Mouse (Mus musculus) cerebellum, adult (tissue): ENCODE data around the gene Ppp1r15a.
"Not testable (repeated sequence)": the region's sequence is repeated elsewhere in the genome, so short reads cannot be mapped to it uniquely, and the experiment has no call there.

Experiments used
- ATAC-seq: cut with Nextera tagmentation; 2 replicates; pipeline ENCODE4 v1.9.2; 2017; ENCODE audit warnings: mild to moderate bottlenecking, moderate library complexity, mixed read lengths; ENCODE audit not compliant: insufficient number of reproducible peaks, low FRiP score, low TSS enrichment

Ppp1r15a gene

DNA sequence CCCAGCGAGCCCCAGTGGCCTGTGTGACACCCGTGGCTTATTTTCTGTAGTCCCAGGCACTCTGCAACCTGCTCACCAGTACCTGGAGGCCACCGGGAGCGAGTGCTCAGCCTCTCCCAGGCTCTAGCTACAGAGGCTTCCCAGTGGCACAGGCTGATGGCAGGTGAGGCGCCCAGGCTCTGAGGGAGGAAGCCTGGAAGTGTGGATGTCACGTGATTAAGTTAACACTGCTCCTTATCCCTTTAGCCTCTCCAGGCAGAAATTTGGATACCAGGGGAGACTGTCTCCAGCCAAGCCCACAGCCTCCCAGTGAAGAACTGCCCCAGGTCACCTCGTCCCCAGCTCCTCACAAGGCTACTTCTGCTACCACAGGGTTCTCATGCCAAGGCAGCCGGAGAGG lies 27.5 kb upstream of the Ppp1r15a start:
- ATAC-seq = no peak

GRCm38 (mm10) chr7:45551512-45551883 lies 25.4 kb upstream of the Ppp1r15a start:
- no peak for ATAC-seq

DNA sequence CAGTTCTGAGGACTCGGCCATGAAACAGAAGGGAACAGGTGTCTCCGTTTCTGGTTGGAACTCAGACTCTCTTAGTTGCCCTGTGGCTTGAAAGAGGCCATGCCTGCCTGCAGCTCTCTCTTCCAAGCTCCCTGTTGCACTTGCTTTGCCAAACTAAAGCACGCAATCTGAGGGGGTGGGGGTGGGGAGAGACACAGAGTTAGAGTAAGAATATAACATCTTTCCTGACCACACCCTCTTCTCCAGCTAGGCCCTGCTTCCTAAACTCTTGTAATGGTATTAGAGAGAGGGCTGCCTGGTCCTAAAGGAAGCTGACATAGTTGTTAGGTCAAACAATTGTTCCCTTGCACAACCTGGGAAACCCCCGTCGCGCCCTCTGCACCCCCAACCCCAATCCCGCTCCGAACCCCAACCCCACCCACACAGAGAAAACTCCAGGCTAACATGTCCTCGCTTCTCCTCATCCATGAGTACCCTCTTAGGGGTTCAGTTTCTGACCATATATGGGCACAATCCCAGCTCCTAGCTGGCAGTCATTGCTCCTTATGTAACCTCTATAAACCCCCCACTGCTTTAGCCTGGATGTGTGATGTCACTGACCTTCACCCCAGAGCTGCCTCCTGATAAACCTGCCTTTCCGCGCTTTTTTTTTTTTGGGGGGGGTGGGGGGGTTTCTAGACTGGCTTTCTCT lies 24.9 kb upstream of the Ppp1r15a start:
- ATAC-seq = no peak

GRCm38 (mm10) chr7:45549641-45550436 lies 23.8 kb upstream of the Ppp1r15a start:
- ATAC-seq = no peak

GRCm38 (mm10) chr7:45544525-45544924 lies 18.5 kb upstream of the Ppp1r15a start:
- no peak for ATAC-seq

- ATAC-seq = no peak
Measured at GRCm38 (mm10) chr7:45540213-45540612, 14.1 kb upstream of the Ppp1r15a start.

DNA sequence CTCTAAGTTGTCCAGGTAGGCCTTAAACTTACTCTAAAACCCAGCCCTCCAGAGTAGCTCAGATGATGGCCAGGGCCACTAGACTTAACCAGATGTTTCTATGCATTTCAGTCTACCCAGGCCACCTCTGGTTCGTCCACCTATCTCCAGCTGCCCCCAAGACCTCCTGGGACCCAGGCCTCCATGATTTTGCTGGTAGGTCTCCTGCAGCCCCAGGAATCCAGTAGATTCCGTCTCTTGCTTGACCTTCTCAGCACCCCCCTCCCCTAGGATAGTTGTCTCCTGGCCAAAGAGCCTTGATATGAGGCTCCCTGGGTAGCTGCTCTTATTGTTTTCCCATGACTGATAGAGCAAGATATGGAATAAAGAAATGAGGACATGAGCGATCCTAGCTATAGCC lies 13.0 kb upstream of the Ppp1r15a start:
- no peak for ATAC-seq

- peak; percentile 86; the same call in 1 of the 2 replicates for ATAC-seq
Measured at GRCm38 (mm10) chr7:45538163-45539041, 12.3 kb upstream of the Ppp1r15a start.

DNA sequence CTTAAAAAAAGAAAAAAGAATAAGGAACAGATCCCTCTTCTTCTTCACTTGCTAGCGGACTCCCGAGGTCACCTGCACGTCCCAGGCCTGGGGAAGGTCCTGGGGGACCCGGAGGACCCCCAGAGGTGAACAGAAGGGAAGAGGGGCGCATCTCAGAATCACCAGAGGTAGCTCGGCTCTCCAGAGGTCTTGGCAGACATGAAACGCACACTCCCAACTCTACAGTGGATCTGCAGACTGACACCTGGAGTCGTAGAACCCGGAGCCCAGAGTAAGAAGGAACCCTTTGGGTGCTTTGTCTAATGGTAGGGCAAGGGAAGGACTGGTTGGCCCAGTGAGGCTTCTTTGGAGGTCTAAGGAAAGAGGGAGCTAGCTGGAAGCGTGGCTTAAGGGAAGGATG lies 11.5 kb upstream of the Ppp1r15a start:
- ATAC-seq = no peak

DNA sequence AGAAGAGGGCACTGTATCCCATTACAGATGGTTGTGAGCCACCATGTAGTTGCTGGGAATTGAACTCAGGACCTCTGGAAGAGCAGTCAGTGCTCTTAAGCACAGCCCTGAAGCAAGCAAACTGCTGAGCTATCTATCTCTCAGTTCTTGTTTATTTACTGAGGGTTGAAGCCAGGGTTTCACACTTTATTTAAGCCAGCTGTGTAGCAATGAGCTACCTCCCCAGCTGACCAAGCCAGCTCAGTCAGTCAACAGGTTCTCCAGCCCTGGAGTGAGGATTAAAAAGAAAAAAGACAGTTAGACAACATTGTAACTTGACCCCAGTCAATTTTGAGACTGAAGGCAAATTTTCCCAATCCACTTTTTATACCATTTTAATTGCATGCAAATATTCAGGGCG lies 9.6 kb upstream of the Ppp1r15a start:
- no peak for ATAC-seq

GRCm38 (mm10) chr7:45530643-45531042 lies 4.6 kb upstream of the Ppp1r15a start:
- ATAC-seq = no peak

DNA sequence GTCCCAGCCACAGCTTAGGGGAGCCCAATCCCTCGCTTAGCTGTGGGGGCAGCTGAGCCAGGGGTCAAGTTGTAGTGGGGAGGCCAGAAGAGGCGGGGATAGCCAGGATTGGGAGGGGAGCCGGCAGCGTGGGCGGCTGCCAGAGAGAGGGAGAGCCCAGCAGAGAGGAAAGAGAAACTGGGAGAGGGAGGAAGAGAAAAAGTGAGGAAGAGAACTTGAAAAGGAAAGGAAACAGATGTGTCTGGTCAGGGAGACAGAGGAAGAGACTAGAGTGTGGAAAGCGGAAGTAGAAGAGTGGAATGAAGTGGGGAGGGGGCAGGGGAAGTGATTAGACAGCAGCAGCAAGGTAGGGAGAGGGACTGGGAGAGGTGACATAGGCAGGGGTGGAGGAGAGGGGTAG lies 3.4 kb upstream of the Ppp1r15a start:
- no peak for ATAC-seq

GRCm38 (mm10) chr7:45527169-45527568 lies 1.1 kb upstream of the Ppp1r15a start:
- not testable (repeated sequence) for ATAC-seq

GRCm38 (mm10) chr7:45526474-45527120 lies 529 bp upstream of the Ppp1r15a start:
- no peak for ATAC-seq

- ATAC-seq = no peak
Measured at GRCm38 (mm10) chr7:45524841-45525621, 1.0 kb downstream of the Ppp1r15a start.

GRCm38 (mm10) chr7:45523678-45524170 lies 2.3 kb downstream of the Ppp1r15a start:
- ATAC-seq = no peak

DNA sequence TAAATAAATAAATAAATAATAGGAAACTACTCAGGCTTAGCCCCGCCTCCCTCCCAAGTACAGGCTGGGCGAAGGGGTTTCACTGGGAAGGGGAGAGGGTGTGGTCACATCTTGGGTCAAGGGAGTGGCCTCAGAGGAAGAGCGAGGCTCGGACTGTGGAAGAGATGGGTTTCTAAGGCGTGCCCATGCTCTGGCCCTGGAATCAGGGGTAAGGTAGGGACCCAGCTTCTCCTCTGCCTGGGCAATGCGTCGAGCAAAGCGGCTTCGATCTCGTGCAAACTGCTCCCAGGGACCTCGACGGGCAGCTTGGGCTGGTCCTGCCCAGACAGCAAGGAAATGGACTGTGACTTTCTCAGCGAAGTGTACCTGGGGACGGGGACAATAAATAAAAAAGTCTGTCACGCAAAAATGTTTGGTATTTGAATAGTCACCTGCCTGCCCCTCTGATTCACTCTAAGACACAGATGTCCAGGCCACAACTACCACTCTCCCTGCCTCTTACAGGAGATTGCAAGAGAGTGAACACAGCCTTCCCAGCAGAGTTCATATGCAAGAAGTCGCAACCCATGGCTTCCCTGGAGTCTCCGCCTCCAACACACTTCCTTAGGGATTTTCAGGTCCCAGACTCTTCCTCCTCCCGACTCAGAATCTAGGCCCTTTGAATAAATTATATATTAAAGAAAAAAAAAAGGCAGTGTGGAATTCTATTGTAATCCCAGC lies 3.0 kb downstream of the Ppp1r15a start:
- ATAC-seq = no peak

DNA sequence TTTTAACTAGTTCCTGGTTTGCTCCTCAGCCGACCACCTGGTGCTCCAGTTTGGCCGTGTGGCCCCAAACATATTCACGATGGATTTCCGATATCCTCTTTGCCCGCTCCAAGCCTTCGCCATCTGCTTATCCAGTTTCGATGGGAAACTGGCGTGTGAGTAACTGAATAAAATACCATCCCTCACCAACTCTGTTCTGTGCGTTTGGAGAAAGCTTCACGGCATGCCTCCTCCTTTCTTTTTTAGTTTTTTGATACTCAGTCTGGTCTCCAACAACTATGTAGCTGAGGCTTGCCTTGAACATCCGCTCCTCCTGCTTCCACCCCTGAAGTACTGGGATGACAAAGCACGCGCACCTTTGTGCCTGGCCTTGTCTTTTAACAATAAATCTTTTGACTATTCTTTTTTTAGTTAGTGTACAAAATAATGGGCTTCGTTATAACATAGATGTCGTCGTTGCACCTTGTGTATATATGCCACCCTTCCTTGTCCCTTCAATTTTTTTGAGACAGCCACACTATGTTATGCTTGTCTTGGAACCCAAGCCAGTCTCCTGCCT lies 3.8 kb downstream of the Ppp1r15a start:
- no peak for ATAC-seq
